Mouse (Mus musculus) embryonic fibroblast, embryonic 13.5 days (primary cell): ENCODE data around the gene Kmt2a.

Experiments used
- CTCF ChIP-seq: IDR thresholded peaks from 2 replicates; pipeline ENCODE4 v1.5.1; 2011; ENCODE audit warnings: mild to moderate bottlenecking, control low read depth, low read length, moderate library complexity, borderline replicate concordance; ENCODE audit not compliant: insufficient read depth
- POLR2A ChIP-seq: IDR thresholded peaks from 2 replicates; pipeline ENCODE4 v1.6.1; 2011; ENCODE audit warnings: low read depth, mild to moderate bottlenecking, control low read depth, low read length, moderate library complexity

GRCm38 (mm10) chr9:44819920-44820827, 60.9 kb downstream of the Kmt2a start:
- TF ChIP-seq CTCF (no peak), POLR2A (no peak)
